Mouse (Mus musculus) layer of hippocampus, adult 9-10 months (tissue): Measurements from ENCODE around the gene Rsph9.
A peak's percentile ranks its signal among the peaks of the same experiment; 100 is the strongest.

Experiments
- DNase-seq: peaks from one replicate; pipeline ENCODE4 v3.0.0; 2022; ENCODE audit warnings: low spot score

Gene Rsph9

GRCm38 (mm10) chr17:46143578-46144423, at the start of gene Rsph9:
Gene Rsph9, minus strand, starts transcription at chr17:46144216.
- peak; percentile 64 for DNase-seq

- DNase-seq: no peak
Observed at GRCm38 (mm10) chr17:46188829-46189228, 44.8 kb upstream of the Rsph9 start.

- no peak for DNase-seq
Observed at GRCm38 (mm10) chr17:46182273-46182672, 38.3 kb upstream of the Rsph9 start.

- no peak for DNase-seq
Observed at GRCm38 (mm10) chr17:46170538-46170937, 26.5 kb upstream of the Rsph9 start.

- no peak for DNase-seq
Observed at GRCm38 (mm10) chr17:46168768-46169167, 24.8 kb upstream of the Rsph9 start.

- DNase-seq: no peak
Observed at GRCm38 (mm10) chr17:46168318-46168717, 24.3 kb upstream of the Rsph9 start.

GRCm38 (mm10) chr17:46167014-46167413, 23.0 kb upstream of the Rsph9 start:
- DNase-seq: no peak

GRCm38 (mm10) chr17:46166270-46166669, 22.3 kb upstream of the Rsph9 start:
- DNase-seq: no peak

- DNase-seq: no peak
Observed at GRCm38 (mm10) chr17:46165460-46165859, 21.4 kb upstream of the Rsph9 start.

GRCm38 (mm10) chr17:46164791-46165190, 20.8 kb upstream of the Rsph9 start:
- no peak for DNase-seq

- no peak for DNase-seq
Observed at GRCm38 (mm10) chr17:46164301-46164700, 20.3 kb upstream of the Rsph9 start.

GRCm38 (mm10) chr17:46162951-46163421, 19.0 kb upstream of the Rsph9 start:
- no peak for DNase-seq

- DNase-seq: no peak
Observed at GRCm38 (mm10) chr17:46162551-46162950, 18.5 kb upstream of the Rsph9 start.

GRCm38 (mm10) chr17:46161710-46162109, 17.7 kb upstream of the Rsph9 start:
- DNase-seq: no peak

GRCm38 (mm10) chr17:46161179-46161578, 17.2 kb upstream of the Rsph9 start:
- DNase-seq: no peak

- DNase-seq: peak; percentile 98
Observed at GRCm38 (mm10) chr17:46160686-46161085, 16.7 kb upstream of the Rsph9 start, which contains the start of gene Gtpbp2. Gene Gtpbp2, plus strand, starts transcription at chr17:46161032.

GRCm38 (mm10) chr17:46160090-46160662, 16.2 kb upstream of the Rsph9 start:
- peak; percentile 79 for DNase-seq

GRCm38 (mm10) chr17:46159236-46159635, 15.2 kb upstream of the Rsph9 start:
- no peak for DNase-seq

GRCm38 (mm10) chr17:46157131-46157530, 13.1 kb upstream of the Rsph9 start:
- no peak for DNase-seq

- no peak for DNase-seq
Observed at GRCm38 (mm10) chr17:46156680-46157079, 12.7 kb upstream of the Rsph9 start.

GRCm38 (mm10) chr17:46154336-46154735, 10.3 kb upstream of the Rsph9 start:
- no peak for DNase-seq

GRCm38 (mm10) chr17:46152847-46153782, 9.1 kb upstream of the Rsph9 start, which contains the start of gene Mad2l1bp:
Gene Mad2l1bp, minus strand, starts transcription at chr17:46153553.
- peak; percentile 60 for DNase-seq
